Mouse (Mus musculus) lung, postnatal 0 days (tissue): ENCODE measurements at regions not wholly inside any gene's neighbourhood (a gene's known extent, or its start where the extent isn't known, plus 50 kb on each side); places are given as distances from the start of the nearest gene placed in this dataset.

ENCODE experiments used
- CTCF ChIP-seq: IDR thresholded peaks from 2 replicates; pipeline ENCODE4 v1.5.1; 2016; ENCODE audit warnings: antibody characterized with exemption, mild to moderate bottlenecking
- EP300 ChIP-seq: IDR thresholded peaks from 2 replicates; pipeline ENCODE4 v1.6.1; 2016; ENCODE audit warnings: antibody characterized with exemption, mild to moderate bottlenecking, control low read depth

DNA sequence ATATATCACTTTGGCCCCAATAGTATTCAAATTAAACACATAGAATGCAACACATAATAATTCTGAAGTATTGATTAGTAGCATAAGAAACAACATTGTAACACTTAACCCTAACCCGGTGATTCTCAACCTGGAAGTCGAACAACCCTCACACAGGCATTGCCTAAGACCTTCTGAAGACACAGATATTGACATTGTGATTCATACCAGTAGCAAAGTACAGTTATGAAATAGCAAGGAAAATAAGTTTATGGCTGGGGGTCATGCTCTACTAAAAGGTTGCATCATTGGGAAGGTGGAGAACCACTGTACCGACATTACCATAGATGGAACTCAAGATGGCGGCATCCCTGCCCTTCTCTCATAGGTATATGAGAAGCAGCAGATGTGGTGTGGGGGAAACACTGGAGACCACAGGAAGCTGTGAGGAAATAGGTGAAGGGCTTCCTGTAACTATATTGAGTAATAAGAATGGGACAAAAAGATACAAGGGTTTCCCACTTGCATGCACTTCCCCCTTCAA lies 231.1 kb upstream of the Hnrnpa3 start:
- TF ChIP-seq CTCF: no peak
- no peak for TF ChIP-seq EP300
